Mouse (Mus musculus) subcutaneous adipose tissue, adult 2 months (tissue): ENCODE results near the gene Mkrn3. TPM values are rescaled to one million over a fixed set of nuclear protein-coding genes. Genes with fewer than 3 reads are reported as not detected.

ENCODE experiments used
- polyA plus RNA-seq: library from polyadenylated mRNA; depleted of rRNA; stranded (reverse); fragments of >200 nt; gene quantifications from 2 replicates; pipeline ENCODE4 v1.2.3, GENCODE M21; 2012; ENCODE audit warnings: low replicate concordance; rRNA removed

Mkrn3 gene
- 0.85 and 1.7 TPM in 2 replicates for polyA plus RNA-seq

DNA sequence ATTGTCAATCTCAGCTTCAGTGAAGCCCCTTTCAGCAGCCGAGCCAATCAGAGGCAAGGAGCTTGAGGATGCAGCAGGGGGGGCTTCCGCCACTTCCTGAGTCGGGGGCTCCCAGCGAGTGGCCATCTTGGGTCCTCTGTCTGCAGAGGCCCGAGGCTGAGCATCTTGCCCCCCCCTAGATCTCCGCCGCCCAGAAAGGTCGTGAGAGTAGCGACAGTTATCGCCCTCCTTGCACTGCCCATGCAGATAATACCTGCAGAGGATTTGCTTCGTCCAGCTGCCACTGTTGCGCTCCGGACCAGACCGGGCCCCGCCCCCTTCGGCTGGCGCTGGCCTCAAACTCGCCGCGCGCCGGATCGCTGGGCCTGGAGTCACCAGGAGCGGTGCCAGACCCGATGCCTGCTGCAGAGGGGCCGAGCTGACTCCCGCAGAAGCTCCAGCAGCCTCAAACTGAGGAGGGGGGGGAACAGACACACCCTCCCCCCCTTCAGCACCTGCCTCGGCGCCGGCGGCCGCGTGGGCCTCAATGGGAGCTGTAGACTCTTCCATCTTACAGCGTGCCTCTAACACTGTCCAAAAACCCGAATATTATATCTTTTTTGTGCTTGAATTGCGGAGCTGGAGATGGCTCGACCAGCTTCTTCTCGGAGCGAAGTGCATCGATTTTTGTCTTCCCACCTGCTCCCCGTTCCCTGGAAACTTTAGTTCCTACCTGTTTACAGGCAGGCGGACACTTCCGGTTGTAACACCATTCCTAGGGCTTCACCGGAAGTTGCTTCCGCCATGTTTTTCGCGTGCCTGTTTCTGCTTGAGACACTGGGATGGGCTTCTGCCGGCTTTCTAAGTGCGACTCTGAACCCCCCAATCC, at the start of gene Mkrn3:
Gene Mkrn3, minus strand, starts transcription at position 647 of the 868 bp plus-strand sequence.

DNA sequence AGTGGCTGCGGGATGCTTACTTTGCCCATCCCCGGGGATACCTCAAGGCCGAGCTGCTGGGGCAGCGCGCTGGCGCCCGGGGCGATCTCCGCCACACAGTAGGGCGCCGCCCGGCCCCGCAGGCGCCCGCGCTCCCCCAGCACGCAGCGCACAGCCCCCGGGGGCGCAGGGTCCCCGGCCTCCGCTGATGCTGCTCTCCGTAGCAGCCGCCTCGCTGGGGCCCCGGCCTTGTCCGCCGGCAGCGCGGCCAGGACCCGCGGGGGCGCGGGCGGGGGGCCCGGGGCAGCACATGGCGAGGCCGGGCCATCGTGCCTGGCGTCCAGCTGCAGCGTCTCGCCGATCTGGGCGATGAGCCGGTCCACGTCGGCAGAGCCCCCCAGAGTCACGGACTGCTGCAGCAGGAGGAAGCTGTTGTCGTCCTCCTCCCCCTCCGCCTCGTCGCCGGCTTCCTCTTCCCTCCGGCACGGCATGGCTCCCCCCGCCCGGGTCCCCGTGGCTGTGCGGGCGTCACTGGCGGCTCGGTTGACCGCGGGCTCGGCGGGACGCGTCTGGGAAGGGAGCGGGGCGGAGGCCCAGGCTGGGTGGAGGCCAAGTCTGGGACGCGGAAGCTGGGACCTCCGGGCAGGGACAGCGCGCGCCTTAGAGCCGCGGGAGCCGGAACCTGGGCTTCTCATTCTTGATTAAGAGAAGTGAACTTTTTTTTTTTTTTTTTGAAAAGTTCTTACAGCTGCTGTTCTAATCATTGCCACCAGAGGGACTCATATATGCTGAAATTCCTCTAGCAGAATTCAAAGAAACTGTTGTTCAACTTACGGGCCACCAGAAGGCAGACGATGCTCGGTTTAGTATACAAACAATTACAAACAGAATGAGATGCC, 44.2 kb upstream of the Mkrn3 start, which contains the start of gene Peg12:
Gene Peg12, minus strand, starts transcription at position 633 of the 878 bp plus-strand sequence.

DNA sequence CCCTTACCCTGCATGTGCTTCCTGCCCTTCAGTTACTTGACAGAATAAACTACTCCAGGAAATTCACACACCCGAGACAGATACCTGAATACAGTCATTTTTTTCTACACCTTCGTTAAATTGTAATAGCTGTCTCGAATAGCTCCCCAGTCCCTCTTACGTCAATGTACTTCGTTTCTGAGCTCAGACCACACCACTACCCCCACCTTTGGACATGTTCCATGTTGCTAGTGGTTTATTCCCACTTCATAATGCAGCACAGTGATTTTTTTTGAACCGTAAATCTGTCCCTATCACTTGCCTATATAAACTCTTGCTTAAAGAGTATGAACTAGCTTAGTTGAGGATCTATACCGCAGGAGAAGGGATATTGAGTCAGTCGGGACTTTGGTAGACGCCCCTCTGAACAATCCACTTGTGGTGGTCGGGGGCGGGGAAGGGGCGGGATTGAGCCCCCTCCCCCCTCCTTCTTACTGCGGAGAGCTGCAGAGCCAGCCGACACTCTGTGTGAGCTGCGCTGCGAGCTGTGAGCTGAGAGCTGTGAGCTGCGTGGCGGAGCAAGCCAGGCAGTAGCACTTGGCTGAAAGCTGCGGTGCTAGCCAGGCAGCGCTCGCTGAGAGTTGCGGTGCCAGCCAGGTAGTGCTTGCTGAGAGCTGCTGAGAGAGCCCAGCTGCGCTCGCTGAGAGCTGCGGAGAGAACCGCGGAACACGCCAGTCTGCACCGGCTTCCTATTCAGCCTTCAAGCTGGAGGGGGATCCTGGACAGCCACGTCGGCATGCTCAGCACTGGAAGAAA, 43.2 kb downstream of the Mkrn3 start, which contains the start of gene Magel2:
Gene Magel2, plus strand, starts transcription at position 501 of the 795 bp plus-strand sequence.

Other genes with a start within 250 kb of the Mkrn3 start
- 19.2 and 20.8 TPM in 2 replicates for gene Ndn, start 73.6 kb downstream of the Mkrn3 start, polyA plus RNA-seq
- 0.04 TPM in 1 of 2 replicates, not detected in the other for gene Magel2, start 43.1 kb downstream of the Mkrn3 start, polyA plus RNA-seq
- gene Peg12, start 44.4 kb upstream of the Mkrn3 start, polyA plus RNA-seq, result 0.53 and 3.3 TPM in 2 replicates